Mouse (Mus musculus) midbrain, embryonic 11.5 days (tissue): ENCODE measurements at regions not wholly inside any gene's neighbourhood (a gene's known extent, or its start where the extent isn't known, plus 50 kb on each side); places are given as distances from the start of the nearest gene placed in this dataset.

Source experiments
- ATAC-seq: fragments of 200-750 bp; cut with Nextera tagmentation; 2 replicates; pipeline ENCODE4 v1.8.0; 2017; ENCODE audit warnings: moderate TSS enrichment, moderate library complexity; ENCODE audit not compliant: low FRiP score
- DNase-seq: peaks from one replicate; pipeline ENCODE4 v3.0.0; 2015; ENCODE audit warnings: low spot score; ENCODE audit errors: missing footprints
- H3K27ac ChIP-seq: fragments of 300-500 bp; sonication (generic); 2 replicates; pipeline ENCODE4 v1.5.1; 2014; ENCODE audit warnings: low read depth, low read length
- H3K27me3 ChIP-seq: fragments of 300-500 bp; sonication (generic); 2 replicates; pipeline ENCODE4 v1.6.1; 2014; ENCODE audit warnings: mild to moderate bottlenecking, low read length, moderate library complexity, mixed read lengths; ENCODE audit not compliant: control insufficient read depth, insufficient read depth
- H3K36me3 ChIP-seq: fragments of 300-500 bp; sonication (generic); 2 replicates; pipeline ENCODE4 v1.6.1; 2014; ENCODE audit warnings: mild to moderate bottlenecking, low read length, moderate library complexity, mixed read lengths; ENCODE audit not compliant: control insufficient read depth, insufficient read depth
- H3K4me1 ChIP-seq: fragments of 300-500 bp; sonication (generic); 2 replicates; pipeline ENCODE4 v1.6.1; 2014; ENCODE audit warnings: low read length; ENCODE audit not compliant: control insufficient read depth, insufficient read depth
- H3K4me2 ChIP-seq: fragments of 300-500 bp; sonication (generic); 2 replicates; pipeline ENCODE4 v1.6.1; 2014; ENCODE audit warnings: mild to moderate bottlenecking, moderate library complexity
- H3K4me3 ChIP-seq: fragments of 300-500 bp; sonication (generic); 2 replicates; pipeline ENCODE4 v1.5.1; 2014; ENCODE audit warnings: low read depth, low read length
- H3K9ac ChIP-seq: fragments of 300-500 bp; sonication (generic); 2 replicates; pipeline ENCODE4 v1.6.1; 2014; ENCODE audit warnings: low read length
- H3K9me3 ChIP-seq: fragments of 300-500 bp; sonication (generic); 2 replicates; pipeline ENCODE4 v1.6.1; 2016; ENCODE audit warnings: low read length; ENCODE audit not compliant: control insufficient read depth
- WGBS: fragments of 180-500 bp; shearing (Covaris S2); extraction: QIAGEN DNeasy Blood & Tissue Kit; methylation state at CpG from one replicate; pipeline ENCODE4 v1.1.7; 2014; 5-methylcytosine and 5-hydroxymethylcytosine counted together

DNA sequence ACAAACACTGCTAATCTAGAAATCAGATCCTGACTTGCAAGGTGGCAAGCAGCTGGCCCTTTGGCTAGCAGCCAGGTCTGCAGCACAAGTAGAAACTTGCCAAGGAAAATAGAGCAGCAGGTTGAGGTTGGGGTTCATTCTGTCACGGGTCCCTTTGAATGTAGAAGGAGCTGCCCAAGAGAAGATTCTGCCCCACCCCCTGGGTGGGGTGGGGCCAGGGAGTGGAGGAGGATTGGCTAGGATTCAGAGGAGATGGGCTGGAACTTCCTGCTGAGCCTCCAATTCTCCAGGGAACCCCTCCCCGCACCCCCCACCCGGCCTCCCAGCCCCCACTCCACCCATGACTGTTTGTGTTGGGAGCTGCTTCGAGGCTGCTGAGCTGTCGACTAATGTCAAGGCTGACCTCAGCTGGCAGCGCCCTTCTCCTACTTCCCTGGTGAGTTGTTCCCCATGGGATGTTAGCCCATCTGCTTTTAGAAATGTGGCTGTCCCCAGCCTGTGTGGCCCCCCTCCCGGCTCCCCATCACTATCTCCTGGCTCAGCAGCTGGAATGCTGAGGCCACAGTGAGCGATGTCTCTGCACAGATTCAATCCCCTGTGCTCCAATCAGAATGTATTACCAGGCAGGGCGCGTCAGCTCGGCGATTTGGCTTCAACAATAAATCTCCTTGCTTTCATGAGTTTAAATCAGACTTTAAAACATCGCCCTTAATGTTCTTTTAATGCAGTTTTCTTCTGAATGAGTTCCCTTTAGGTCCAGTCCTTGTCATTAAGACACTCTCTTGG is 447.8 kb upstream of the Kif2a start:
- Histone ChIP-seq H3K27me3 (no peaks in the 10 kb centered on the region), H3K27ac (no peak overlapping the region), H3K4me2 (peak overlapping the region; percentile 53), H3K9ac (0 out of 2 replicates have a peak overlapping the region, but pooled peaks have one; percentile 15), H3K4me3 (peak overlapping the region; percentile 9), H3K4me1 (peaks cover 8% of the 10 kb centered on the region; the same call in 1 of the 2 replicates), H3K9me3 (no peaks in the 10 kb centered on the region), H3K36me3 (no peaks in the 10 kb centered on the region)
- WGBS, result 3% methylated on average over 13 of the region's 13 CpGs
- peak; percentile 83 for ATAC-seq
- DNase-seq, result peak; percentile 86

DNA sequence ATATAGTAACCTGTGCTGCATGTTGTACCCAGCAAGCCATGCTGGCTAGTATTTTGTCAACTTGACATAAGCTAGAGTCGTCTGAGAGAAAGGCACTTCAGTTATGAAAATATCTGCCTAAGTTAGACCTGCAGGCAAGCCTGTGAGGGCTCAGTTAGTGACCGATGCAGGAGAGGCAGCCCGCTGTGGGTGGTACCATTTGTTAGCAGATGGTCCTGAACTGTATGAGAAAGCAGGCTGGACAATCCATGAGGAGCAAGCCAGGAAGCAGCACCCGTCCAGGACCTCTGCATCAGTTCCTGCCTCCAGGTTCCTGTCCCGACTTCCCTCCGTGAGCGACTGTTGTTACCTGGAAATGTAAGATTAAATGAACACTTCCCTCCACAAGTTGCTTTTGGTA is 440.9 kb upstream of the Kif2a start:
- Histone ChIP-seq H3K9ac (no peak overlapping the region), H3K27me3 (no peaks in the 10 kb centered on the region), H3K4me3 (no peak overlapping the region), H3K4me1 (peaks cover 5% of the 10 kb centered on the region; the same call in 1 of the 2 replicates), H3K9me3 (no peaks in the 10 kb centered on the region), H3K27ac (no peak overlapping the region), H3K4me2 (no peak overlapping the region), H3K36me3 (no peaks in the 10 kb centered on the region)
- 85% methylated on average over 7 of the region's 7 CpGs for WGBS
- peak; percentile 61 for DNase-seq
- no peak for ATAC-seq

DNA sequence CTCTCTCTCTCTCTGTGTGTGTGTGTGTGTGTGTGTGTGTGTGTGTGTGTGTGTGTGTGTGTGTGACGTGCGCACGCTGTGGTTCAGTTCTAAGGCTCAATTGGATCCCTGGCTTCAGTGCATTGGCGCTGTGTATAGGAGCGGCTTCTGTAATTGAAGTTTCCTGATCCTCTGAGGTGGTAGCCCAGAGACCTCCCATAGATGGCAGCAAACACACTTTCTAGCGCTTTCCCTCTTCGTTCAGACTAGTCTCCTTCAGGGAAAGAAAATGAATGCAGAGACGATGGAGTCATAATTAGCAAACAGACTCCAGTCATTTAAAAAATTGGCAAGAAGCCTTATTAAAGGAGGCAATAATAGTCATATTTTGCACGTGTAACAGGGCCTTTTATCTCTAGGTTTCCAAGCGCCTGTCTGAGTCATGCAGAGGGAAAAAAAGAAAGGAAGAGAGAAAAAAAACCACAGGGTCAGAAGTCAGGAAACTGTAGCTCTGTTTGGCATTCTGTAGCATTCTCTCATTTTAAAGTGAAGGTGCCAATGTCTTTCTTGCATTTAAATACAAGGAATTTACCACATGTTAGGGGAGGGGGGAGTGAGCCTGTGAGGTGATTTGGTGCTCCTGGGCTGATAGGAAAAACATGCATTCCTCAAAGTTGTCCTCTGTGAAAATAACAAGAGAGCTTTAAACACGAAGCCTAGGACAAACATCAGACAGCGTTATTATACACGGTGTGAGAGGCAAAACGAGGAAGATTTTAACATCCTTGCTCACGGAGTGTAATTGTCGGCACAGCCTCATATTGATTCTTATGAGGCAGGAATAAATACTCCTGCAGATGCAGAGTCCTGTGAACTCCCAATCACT is 439.4 kb upstream of the Kif2a start:
- 24% methylated on average over 16 of the region's 16 CpGs for WGBS
- peak; percentile 91 for ATAC-seq
- Histone ChIP-seq H3K27ac (no peak overlapping the region), H3K27me3 (no peaks in the 10 kb centered on the region), H3K4me1 (peaks cover 5% of the 10 kb centered on the region; the same call in 1 of the 2 replicates), H3K36me3 (no peaks in the 10 kb centered on the region), H3K9ac (no peak overlapping the region), H3K9me3 (no peaks in the 10 kb centered on the region), H3K4me3 (no peak overlapping the region), H3K4me2 (no peak overlapping the region)
- DNase-seq, result peak; percentile 93

DNA sequence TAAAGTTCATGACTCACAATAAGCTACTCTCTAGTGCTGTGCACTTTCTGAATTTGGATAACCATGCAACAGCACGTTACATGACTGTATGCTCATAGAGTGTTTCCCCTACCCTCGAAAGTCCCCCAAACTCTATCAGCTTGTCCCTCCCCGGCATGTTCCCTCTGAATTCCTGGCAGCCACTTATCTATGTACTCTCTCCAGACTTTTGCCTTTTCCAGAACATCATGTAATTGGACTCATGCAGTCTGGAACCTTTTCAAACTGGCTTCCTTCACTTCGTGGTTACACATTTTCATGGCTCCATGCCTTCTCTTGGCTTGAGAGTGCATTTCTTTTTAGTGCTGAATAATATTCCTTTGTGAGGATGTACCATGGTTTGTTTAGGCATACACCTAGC is 436.8 kb upstream of the Kif2a start:
- 88% methylated on average over 4 of the region's 4 CpGs for WGBS
- no peak overlapping the region for H3K4me3 ChIP-seq
- H3K4me1 ChIP-seq, result peaks cover 5% of the 10 kb centered on the region; the same call in 1 of the 2 replicates
- H3K27me3 ChIP-seq, result no peaks in the 10 kb centered on the region
- DNase-seq (no peak), ATAC-seq (no peak)
- no peaks in the 10 kb centered on the region for H3K36me3 ChIP-seq
- H3K4me2 ChIP-seq, result no peak overlapping the region
- H3K27ac ChIP-seq, result no peak overlapping the region
- no peaks in the 10 kb centered on the region for H3K9me3 ChIP-seq
- H3K9ac ChIP-seq, result no peak overlapping the region

DNA sequence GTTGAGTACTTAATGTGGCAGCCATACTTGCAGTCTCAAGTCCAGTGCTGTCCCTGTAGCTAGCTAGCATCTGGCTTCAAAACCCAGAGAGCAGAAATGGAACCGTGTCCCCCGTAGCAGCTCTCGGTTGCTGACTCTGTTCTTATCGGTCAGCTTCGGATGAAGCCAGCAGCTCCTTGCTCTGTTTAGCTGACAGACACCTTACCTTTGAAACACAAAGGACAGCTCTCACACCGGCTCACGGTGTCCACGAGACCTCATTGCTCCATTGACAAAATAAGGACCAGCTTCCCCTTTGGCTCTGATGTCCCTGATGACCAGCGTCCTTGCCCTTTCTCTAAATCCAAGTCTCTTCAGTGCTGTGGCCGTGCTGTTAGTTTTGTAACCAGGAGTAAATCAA is 435.3 kb upstream of the Kif2a start:
- no peak overlapping the region for H3K27ac ChIP-seq
- ATAC-seq, result no peak

GRCm38 (mm10) chr13:107456394-107456793 is 434.5 kb upstream of the Kif2a start:
- 83% methylated on average over 2 of the region's 2 CpGs for WGBS
- DNase-seq, result no peak
- Histone ChIP-seq H3K27me3 (no peaks in the 10 kb centered on the region), H3K9ac (no peak overlapping the region), H3K4me1 (peaks cover 3% of the 10 kb centered on the region; the same call in 1 of the 2 replicates), H3K4me3 (no peak overlapping the region), H3K36me3 (no peaks in the 10 kb centered on the region), H3K9me3 (peaks cover 4% of the 10 kb centered on the region; the same call in 1 of the 2 replicates), H3K27ac (no peak overlapping the region), H3K4me2 (no peak overlapping the region)
- no peak for ATAC-seq

More for the DNA sequence above, 435.3 kb upstream of the Kif2a start:
- no peaks in the 10 kb centered on the region for H3K36me3 ChIP-seq
- no peak overlapping the region for H3K4me3 ChIP-seq
- 83% methylated on average over 10 of the region's 10 CpGs for WGBS
- H3K9me3 ChIP-seq, result no peaks in the 10 kb centered on the region
- DNase-seq, result no peak
- peaks cover 5% of the 10 kb centered on the region; the same call in 1 of the 2 replicates for H3K4me1 ChIP-seq
- no peak overlapping the region for H3K9ac ChIP-seq
- H3K4me2 ChIP-seq, result no peak overlapping the region
- no peaks in the 10 kb centered on the region for H3K27me3 ChIP-seq

- Histone ChIP-seq H3K9me3 (peaks cover 4% of the 10 kb centered on the region; the same call in 1 of the 2 replicates), H3K27me3 (no peaks in the 10 kb centered on the region), H3K36me3 (no peaks in the 10 kb centered on the region), H3K4me3 (no peak overlapping the region), H3K4me2 (no peak overlapping the region), H3K9ac (no peak overlapping the region), H3K4me1 (no peaks in the 10 kb centered on the region), H3K27ac (no peak overlapping the region)
- no peak for ATAC-seq
- no peak for DNase-seq
- WGBS, result 84% methylated on average over 11 of the region's 11 CpGs
Observed at GRCm38 (mm10) chr13:107449598-107450179, 427.8 kb upstream of the Kif2a start.

DNA sequence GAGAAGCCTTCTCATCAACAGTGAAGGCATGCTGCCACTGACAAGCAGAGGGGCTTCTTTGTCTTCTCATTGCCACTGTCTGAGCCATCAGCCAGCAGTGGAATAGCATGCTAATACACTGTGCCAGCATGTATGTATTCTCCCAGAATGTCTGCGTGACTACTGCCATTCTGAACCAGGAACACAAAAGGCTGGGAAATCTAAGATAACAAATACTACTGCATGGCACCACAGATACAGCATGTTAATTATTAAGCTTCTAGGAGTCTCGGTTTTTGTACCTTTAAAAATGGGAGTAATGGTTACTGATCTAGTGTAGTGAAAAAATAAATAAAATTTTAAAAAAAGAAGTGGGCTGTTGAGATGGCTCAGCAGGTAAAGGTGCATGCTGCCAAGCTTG is 425.9 kb upstream of the Kif2a start:
- Histone ChIP-seq H3K9ac (no peak overlapping the region), H3K4me2 (no peak overlapping the region), H3K27ac (no peak overlapping the region), H3K9me3 (peaks cover 4% of the 10 kb centered on the region; the same call in 1 of the 2 replicates), H3K4me3 (no peak overlapping the region), H3K36me3 (no peaks in the 10 kb centered on the region), H3K4me1 (no peaks in the 10 kb centered on the region), H3K27me3 (no peaks in the 10 kb centered on the region)
- no peak for ATAC-seq
- DNase-seq, result no peak
- 84% methylated on average over 2 of the region's 2 CpGs for WGBS
